Mouse (Mus musculus) left cerebral cortex, postnatal 14 days (tissue): ENCODE results near the gene Gm10147. TPM values are rescaled to one million over a fixed set of nuclear protein-coding genes. Genes with fewer than 3 reads are reported as not detected.
"Not testable (repeated sequence)": the region's sequence is repeated elsewhere in the genome, so short reads cannot be mapped to it uniquely, and the experiment has no call there.

Source experiments
- DNase-seq, 2 experiments: peaks; one replicate each; pipeline ENCODE4 v3.0.0; 2021 to 2022; ENCODE audit warnings: low spot score in 2 of 2, mixed read lengths in 1 of 2
- intact Hi-C: fragments of 180-260 bp; cut with DNase I; formaldehyde crosslinking; loops from one replicate; pipeline ENCODE4 v1.15.1; 2025
- long read RNA-seq, 2 experiments: library from polyadenylated mRNA; stranded (forward); transcript quantifications; one replicate each; pipeline ENCODE4 v2.0.0; 2021
- microRNA-seq, 2 experiments: library from miRNA; unstranded; fragments of <30 nt; microRNA quantifications; one replicate each; pipeline ENCODE4 v1.2.0; 2022
- total RNA-seq, 2 experiments: library from RNA; stranded (reverse); gene quantifications; 2 replicates each; pipeline ENCODE4 v1.2.3; 2021

Gene Gm10147
- total RNA-seq, result not detected
- long read RNA-seq, experiment 1, result 0 reads
- long read RNA-seq, experiment 2, result 0 reads

DNA sequence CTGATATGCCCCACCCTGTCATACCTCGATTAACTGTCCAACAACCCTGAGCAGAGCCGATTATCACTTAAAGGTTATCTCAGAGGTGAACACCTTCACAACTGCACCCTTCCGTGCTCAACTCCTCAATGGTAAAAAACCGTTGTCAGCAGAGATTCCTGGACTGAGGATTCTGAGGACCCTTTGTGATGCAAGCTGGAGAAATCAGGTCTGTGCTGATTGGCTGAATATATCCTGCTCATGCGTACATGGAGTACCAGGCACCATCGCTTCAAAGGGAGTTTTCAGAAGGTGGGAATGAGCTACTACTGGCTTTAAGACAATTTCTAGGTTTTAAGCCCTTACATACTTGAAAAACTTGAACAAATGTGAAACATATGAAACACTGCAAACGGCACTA is at the start of gene Gm10147:
Gm10147 (minus strand) TSS at position 101 of the 400 bp plus-strand sequence.
- intact Hi-C loops, DNase-seq: not testable (repeated sequence)

Small RNAs within 50 kb of the gene (microRNA-seq; reads per million reads assigned to microRNA genes)
- 0 reads per million in 2 experiments for gene Gm44499
